Mouse (Mus musculus) ES-Bruce4 (cell line): ENCODE results near the gene Fam107b.

Source experiments
- CTCF ChIP-seq: IDR thresholded peaks from one replicate; pipeline ENCODE4 v1.8.1; 2011; ENCODE audit warnings: low read depth, low read length
- EP300 ChIP-seq: IDR thresholded peaks from 2 replicates; pipeline ENCODE4 v1.6.1; 2011; ENCODE audit warnings: low read depth, low read length; ENCODE audit not compliant: insufficient read depth
- POLR2A ChIP-seq: IDR thresholded peaks from one replicate; pipeline ENCODE4 v1.8.1; 2011; ENCODE audit warnings: low read length; ENCODE audit not compliant: insufficient read depth

- TF ChIP-seq POLR2A, result no peak
- no peak for TF ChIP-seq CTCF
- no peak for TF ChIP-seq EP300
These were observed 179.3 kb downstream of the Fam107b start for GRCm38 (mm10) chr2:3749504-3750024.
